Mouse (Mus musculus): ENCODE data around the gene Togaram2. TPM values are rescaled to one million over a fixed set of nuclear protein-coding genes. Genes with fewer than 3 reads are reported as not detected.
"Not testable (repeated sequence)": the region's sequence is repeated elsewhere in the genome, so short reads cannot be mapped to it uniquely, and the experiment has no call there.

Gene Togaram2
- polyA plus RNA-seq, 1 experiment from 2014 or later = 2.3 TPM

- no peaks in the 10 kb centered on the region for H3K27me3 ChIP-seq (ENCODE audit: control insufficient read depth, insufficient read depth, low read length)
- WGBS = 54% methylated on average over 3 of the region's 3 CpGs
- peaks cover 4% of the 10 kb centered on the region; the same call in 1 of the 2 replicates for H3K9me3 ChIP-seq (replicated peaks; ENCODE audit: control insufficient read depth, low read length)
- no peak overlapping the region for H3K4me3 ChIP-seq (ENCODE audit: low read length)
- no peaks in the 10 kb centered on the region for H3K36me3 ChIP-seq (ENCODE audit: control insufficient read depth, insufficient read depth)
- no peak overlapping the region for H3K9ac ChIP-seq (ENCODE audit: low read length)
- peaks cover 5% of the 10 kb centered on the region; the same call in 1 of the 2 replicates for H3K4me1 ChIP-seq (ENCODE audit: control insufficient read depth, insufficient read depth, low read length)
- ATAC-seq (replicated peaks; ENCODE audit: extremely low read depth, insufficient read depth, low FRiP score) = no peak
- H3K4me2 ChIP-seq (ENCODE audit: low read depth, low read length) = no peak overlapping the region
- no peak overlapping the region for H3K27ac ChIP-seq (ENCODE audit: low read length)
Observed at GRCm38 (mm10) chr17:71736442-71736841, 63.4 kb downstream of the Togaram2 start.

GRCm38 (mm10) chr17:71742156-71742555, 69.1 kb downstream of the Togaram2 start:
- ATAC-seq (replicated peaks; ENCODE audit: extremely low read depth, insufficient read depth, low FRiP score) = no peak
- Histone ChIP-seq H3K4me3 (ENCODE audit: low read length) (no peak overlapping the region), H3K36me3 (ENCODE audit: control insufficient read depth, insufficient read depth) (no peaks in the 10 kb centered on the region), H3K9me3 (replicated peaks; ENCODE audit: control insufficient read depth, low read length) (no peaks in the 10 kb centered on the region), H3K4me1 (ENCODE audit: control insufficient read depth, insufficient read depth, low read length) (no peaks in the 10 kb centered on the region), H3K27ac (ENCODE audit: low read length) (no peak overlapping the region), H3K27me3 (ENCODE audit: control insufficient read depth, insufficient read depth, low read length) (no peaks in the 10 kb centered on the region), H3K9ac (ENCODE audit: low read length) (no peak overlapping the region), H3K4me2 (ENCODE audit: low read depth, low read length) (no peak overlapping the region)
- WGBS = 82% methylated on average over 3 of the region's 3 CpGs

- WGBS = 33% methylated on average over 5 of the region's 5 CpGs
- ATAC-seq (replicated peaks; ENCODE audit: extremely low read depth, insufficient read depth, low FRiP score) = no peak
- Histone ChIP-seq H3K9ac (ENCODE audit: low read length) (no peak overlapping the region), H3K27me3 (ENCODE audit: control insufficient read depth, insufficient read depth, low read length) (no peaks in the 10 kb centered on the region), H3K4me3 (ENCODE audit: low read length) (no peak overlapping the region), H3K27ac (ENCODE audit: low read length) (no peak overlapping the region), H3K9me3 (replicated peaks; ENCODE audit: control insufficient read depth, low read length) (no peaks in the 10 kb centered on the region), H3K36me3 (ENCODE audit: control insufficient read depth, insufficient read depth) (no peaks in the 10 kb centered on the region), H3K4me1 (ENCODE audit: control insufficient read depth, insufficient read depth, low read length) (no peaks in the 10 kb centered on the region), H3K4me2 (ENCODE audit: low read depth, low read length) (no peak overlapping the region)
Observed at GRCm38 (mm10) chr17:71742935-71743334, 69.9 kb downstream of the Togaram2 start.

GRCm38 (mm10) chr17:71746114-71746513, 73.1 kb downstream of the Togaram2 start:
- Histone ChIP-seq H3K4me3 (ENCODE audit: low read length) (no peak overlapping the region), H3K27me3 (ENCODE audit: control insufficient read depth, insufficient read depth, low read length) (no peaks in the 10 kb centered on the region), H3K4me1 (ENCODE audit: control insufficient read depth, insufficient read depth, low read length) (no peaks in the 10 kb centered on the region), H3K9ac (ENCODE audit: low read length) (no peak overlapping the region), H3K4me2 (ENCODE audit: low read depth, low read length) (no peak overlapping the region), H3K9me3 (replicated peaks; ENCODE audit: control insufficient read depth, low read length) (no peaks in the 10 kb centered on the region), H3K27ac (ENCODE audit: low read length) (no peak overlapping the region), H3K36me3 (ENCODE audit: control insufficient read depth, insufficient read depth) (no peaks in the 10 kb centered on the region)
- no peak for ATAC-seq (replicated peaks; ENCODE audit: extremely low read depth, insufficient read depth, low FRiP score)
- 78% methylated on average over 9 of the region's 9 CpGs for WGBS

- H3K36me3 ChIP-seq (ENCODE audit: control insufficient read depth, insufficient read depth) = no peaks in the 10 kb centered on the region
- no peaks in the 10 kb centered on the region for H3K4me1 ChIP-seq (ENCODE audit: control insufficient read depth, insufficient read depth, low read length)
- no peak overlapping the region for H3K4me2 ChIP-seq (ENCODE audit: low read depth, low read length)
- ATAC-seq (replicated peaks; ENCODE audit: extremely low read depth, insufficient read depth, low FRiP score) = no peak
- no peak overlapping the region for H3K9ac ChIP-seq (ENCODE audit: low read length)
- H3K4me3 ChIP-seq (ENCODE audit: low read length) = no peak overlapping the region
- H3K9me3 ChIP-seq (replicated peaks; ENCODE audit: control insufficient read depth, low read length) = no peaks in the 10 kb centered on the region
- WGBS = 76% methylated on average over 8 of the region's 8 CpGs
- H3K27me3 ChIP-seq (ENCODE audit: control insufficient read depth, insufficient read depth, low read length) = no peaks in the 10 kb centered on the region
- H3K27ac ChIP-seq (ENCODE audit: low read length) = no peak overlapping the region
Observed at GRCm38 (mm10) chr17:71747561-71747960, 74.5 kb downstream of the Togaram2 start.

- Histone ChIP-seq H3K4me3 (ENCODE audit: low read length) (no peak overlapping the region), H3K9me3 (replicated peaks; ENCODE audit: control insufficient read depth, low read length) (no peaks in the 10 kb centered on the region), H3K4me2 (ENCODE audit: low read depth, low read length) (no peak overlapping the region), H3K27me3 (ENCODE audit: control insufficient read depth, insufficient read depth, low read length) (no peaks in the 10 kb centered on the region), H3K4me1 (ENCODE audit: control insufficient read depth, insufficient read depth, low read length) (no peaks in the 10 kb centered on the region), H3K36me3 (ENCODE audit: control insufficient read depth, insufficient read depth) (no peaks in the 10 kb centered on the region), H3K9ac (ENCODE audit: low read length) (no peak overlapping the region), H3K27ac (ENCODE audit: low read length) (no peak overlapping the region)
- WGBS = 71% methylated on average over 9 of the region's 9 CpGs
- ATAC-seq (replicated peaks; ENCODE audit: extremely low read depth, insufficient read depth, low FRiP score) = no peak
Observed at GRCm38 (mm10) chr17:71749616-71750168, 76.6 kb downstream of the Togaram2 start.

- no peak within 1 kb of the TSS for H3K27ac ChIP-seq (ENCODE audit: low read length)
- H3K4me1 ChIP-seq (ENCODE audit: control insufficient read depth, insufficient read depth, low read length) = no peaks in the 10 kb centered on the region
- H3K9me3 ChIP-seq (replicated peaks; ENCODE audit: control insufficient read depth, low read length) = no peaks in the 10 kb centered on the region
- no peaks in the 10 kb centered on the region for H3K36me3 ChIP-seq (ENCODE audit: control insufficient read depth, insufficient read depth)
- 58% methylated on average over 10 of the region's 10 CpGs for WGBS
- no peaks in the 10 kb centered on the region for H3K27me3 ChIP-seq (ENCODE audit: control insufficient read depth, insufficient read depth, low read length)
- H3K4me2 ChIP-seq (ENCODE audit: low read depth, low read length) = no peak within 1 kb of the TSS
- H3K4me3 ChIP-seq (ENCODE audit: low read length) = no peak within 1 kb of the TSS
- ATAC-seq (replicated peaks; ENCODE audit: extremely low read depth, insufficient read depth, low FRiP score) = no peak
- no peak within 1 kb of the TSS for H3K9ac ChIP-seq (ENCODE audit: low read length)
Observed at GRCm38 (mm10) chr17:71752831-71753230, 79.8 kb downstream of the Togaram2 start, which contains the start of gene Pcare. Pcare (minus strand) TSS chr17:71752894.

GRCm38 (mm10) chr17:71760536-71760935, 87.5 kb downstream of the Togaram2 start:
- H3K36me3 ChIP-seq (ENCODE audit: control insufficient read depth, insufficient read depth) = no peaks in the 10 kb centered on the region
- H3K27me3 ChIP-seq (ENCODE audit: control insufficient read depth, insufficient read depth, low read length) = no peaks in the 10 kb centered on the region
- no peak for ATAC-seq (replicated peaks; ENCODE audit: extremely low read depth, insufficient read depth, low FRiP score)
- H3K9ac ChIP-seq (ENCODE audit: low read length) = no peak overlapping the region
- H3K4me1 ChIP-seq (ENCODE audit: control insufficient read depth, insufficient read depth, low read length) = no peaks in the 10 kb centered on the region
- WGBS = 67% methylated on average over 7 of the region's 7 CpGs
- no peak overlapping the region for H3K27ac ChIP-seq (ENCODE audit: low read length)
- H3K4me3 ChIP-seq (ENCODE audit: low read length) = no peak overlapping the region
- no peak overlapping the region for H3K4me2 ChIP-seq (ENCODE audit: low read depth, low read length)
- H3K9me3 ChIP-seq (replicated peaks; ENCODE audit: control insufficient read depth, low read length) = no peaks in the 10 kb centered on the region

GRCm38 (mm10) chr17:71768173-71768572, 95.1 kb downstream of the Togaram2 start, which contains the start of gene Clip4:
Clip4 (plus strand) TSS chr17:71768473.
- H3K9ac ChIP-seq (ENCODE audit: low read length); ATAC-seq (replicated peaks; ENCODE audit: extremely low read depth, insufficient read depth, low FRiP score): not testable (repeated sequence)
- 81% methylated on average over 1 of the region's 1 CpGs for WGBS

More at GRCm38 (mm10) chr17:71768173-71768572, 95.1 kb downstream of the Togaram2 start, which contains the start of gene Clip4:
- H3K27me3 ChIP-seq (ENCODE audit: control insufficient read depth, insufficient read depth, low read length); H3K27ac ChIP-seq (ENCODE audit: low read length); H3K4me2 ChIP-seq (ENCODE audit: low read depth, low read length); H3K4me1 ChIP-seq (ENCODE audit: control insufficient read depth, insufficient read depth, low read length); H3K4me3 ChIP-seq (ENCODE audit: low read length); H3K36me3 ChIP-seq (ENCODE audit: control insufficient read depth, insufficient read depth); H3K9me3 ChIP-seq (replicated peaks; ENCODE audit: control insufficient read depth, low read length): not testable (repeated sequence)

Data from heart, embryonic 16.5 days (tissue).